Mouse (Mus musculus) thymus, postnatal 4 days (tissue): ENCODE measurements at regions not wholly inside any gene's neighbourhood (a gene's known extent, or its start where the extent isn't known, plus 50 kb on each side); places are given as distances from the start of the nearest gene placed in this dataset.
"Not testable (repeated sequence)": the region's sequence is repeated elsewhere in the genome, so short reads cannot be mapped to it uniquely, and the experiment has no call there.

Experiments used
- DNase-seq: peaks from one replicate; pipeline ENCODE4 v3.0.0; 2021

DNA sequence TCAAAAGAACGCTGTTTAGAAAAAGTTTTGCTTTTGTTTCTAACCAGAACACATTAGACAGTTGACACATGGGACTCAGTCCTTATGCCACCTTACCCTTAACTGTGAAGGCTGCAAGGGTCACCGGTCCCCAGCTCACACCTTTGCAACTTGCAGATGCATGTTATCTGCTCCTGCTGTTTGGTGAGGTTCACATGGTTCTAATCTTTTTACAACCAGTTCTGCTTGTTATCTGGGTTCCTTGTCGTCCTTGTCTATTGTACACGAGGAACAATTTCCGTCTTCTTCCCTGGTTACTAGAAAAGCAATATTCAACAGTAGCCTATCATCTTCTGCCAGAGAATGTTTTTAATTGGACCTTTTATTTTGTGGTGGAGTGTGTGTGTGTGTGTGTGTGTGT is 200.8 kb downstream of the Gm21738 start:
- DNase-seq: not testable (repeated sequence)

DNA sequence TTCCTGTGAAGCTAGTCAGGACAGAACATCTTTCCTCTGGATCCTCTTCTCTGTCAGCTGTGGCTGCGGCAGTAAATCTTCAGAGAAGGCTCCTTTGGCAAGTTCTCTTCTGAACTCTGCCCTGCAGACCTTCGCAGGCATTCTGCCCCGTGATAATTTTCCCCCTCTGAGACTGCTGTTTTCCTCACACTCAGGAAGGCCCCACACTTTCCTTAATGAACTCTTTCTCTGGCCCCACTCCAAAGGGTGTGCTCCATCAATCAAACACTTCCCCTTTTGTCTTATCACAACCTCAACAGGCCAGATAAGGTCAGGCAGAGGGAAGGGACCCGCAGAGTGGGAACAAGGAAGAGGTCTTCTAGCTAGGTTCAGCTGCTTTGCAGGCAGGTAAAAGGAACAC is 210.2 kb downstream of the Gm21738 start:
- no peak for DNase-seq

DNA sequence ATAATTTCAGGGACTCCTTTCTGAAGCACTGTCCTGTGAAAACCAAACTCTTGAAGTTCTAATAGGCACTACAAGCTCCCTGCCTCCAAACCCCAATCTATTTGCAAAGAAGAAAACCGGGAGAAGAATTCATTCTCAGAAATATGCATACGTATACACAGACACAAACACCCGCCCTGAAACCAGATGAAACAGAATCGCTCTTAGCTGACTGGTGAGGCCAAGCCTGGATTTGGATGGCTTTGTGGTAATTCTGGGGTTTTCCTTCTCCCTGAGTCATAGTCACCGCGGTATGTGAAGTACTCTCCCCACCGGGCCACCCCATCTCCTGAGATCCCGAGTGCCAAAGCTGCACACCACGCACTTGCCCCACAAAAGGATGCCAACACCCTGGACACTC is 238.5 kb downstream of the Gm21738 start:
- DNase-seq: not testable (repeated sequence)

DNA sequence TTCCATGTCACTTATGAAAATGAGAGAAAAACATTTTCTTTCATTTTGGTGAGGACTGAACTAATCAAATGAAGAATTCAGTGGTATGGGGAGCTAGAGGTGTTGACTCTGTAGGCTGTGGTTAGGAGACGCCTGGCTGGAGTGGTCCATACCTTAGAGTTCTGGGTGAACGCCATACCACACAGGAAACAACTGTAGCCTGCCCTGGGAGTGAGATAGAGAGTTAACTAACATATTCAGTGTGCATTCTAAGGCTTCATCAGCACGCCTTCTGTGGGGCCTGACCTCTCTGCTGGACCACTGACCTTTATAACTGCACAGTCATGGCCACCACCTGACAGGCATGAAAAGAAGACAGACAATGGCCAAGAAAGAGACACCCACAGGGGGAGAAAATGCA is 240.7 kb downstream of the Gm21738 start:
- DNase-seq: not testable (repeated sequence)

DNA sequence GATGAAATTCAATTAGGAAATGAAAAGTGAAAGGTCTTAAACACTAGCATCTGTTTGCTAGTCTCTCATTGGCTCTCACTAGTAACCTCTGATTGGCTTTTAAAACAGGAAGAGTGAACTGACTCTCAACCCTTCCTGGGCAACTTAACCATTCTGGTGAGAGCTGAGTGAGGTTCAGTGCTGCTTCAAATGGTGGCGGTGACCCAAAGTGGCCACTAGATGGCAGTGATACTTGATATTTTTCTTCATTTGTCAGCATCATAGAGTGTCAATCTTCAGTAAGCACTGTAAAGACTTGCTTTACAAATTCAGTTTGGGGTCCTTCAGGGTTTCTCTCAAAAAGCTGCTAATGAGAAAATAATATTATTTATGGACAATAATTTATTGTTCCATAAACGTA is 243.4 kb downstream of the Gm21738 start:
- peak; percentile 6 for DNase-seq

DNA sequence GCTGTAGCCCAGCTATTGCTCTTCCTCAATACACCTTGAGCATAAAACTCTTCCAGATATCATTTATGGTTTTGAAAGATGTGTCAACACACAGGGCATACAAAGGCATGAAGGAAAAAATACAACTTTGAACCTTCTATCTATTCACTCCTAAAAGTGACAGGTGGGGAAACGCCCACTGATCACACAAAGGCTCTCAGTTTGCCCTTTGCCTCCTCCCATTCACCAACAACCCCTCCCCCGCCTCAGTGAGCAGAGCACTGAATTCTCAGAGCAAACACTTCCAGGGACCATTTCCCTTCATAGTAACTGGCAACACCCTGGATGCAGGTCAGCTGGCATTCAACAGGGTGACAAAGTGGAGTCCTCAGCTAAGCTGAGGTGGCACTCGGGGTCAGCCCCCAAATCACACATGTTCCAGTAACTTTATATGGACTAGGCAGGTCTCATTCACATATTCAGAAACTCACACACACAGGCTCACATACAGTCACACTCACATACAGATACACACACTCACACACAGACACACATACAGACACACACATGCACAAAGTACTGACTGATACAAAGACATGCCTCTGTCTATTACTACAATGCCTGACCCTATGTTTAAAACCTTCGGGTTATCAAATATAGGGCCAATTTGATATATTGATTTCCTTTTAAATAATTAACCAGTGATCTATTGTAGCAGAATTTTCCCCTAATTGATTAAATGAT is 248.3 kb downstream of the Gm21738 start:
- not testable (repeated sequence) for DNase-seq

DNA sequence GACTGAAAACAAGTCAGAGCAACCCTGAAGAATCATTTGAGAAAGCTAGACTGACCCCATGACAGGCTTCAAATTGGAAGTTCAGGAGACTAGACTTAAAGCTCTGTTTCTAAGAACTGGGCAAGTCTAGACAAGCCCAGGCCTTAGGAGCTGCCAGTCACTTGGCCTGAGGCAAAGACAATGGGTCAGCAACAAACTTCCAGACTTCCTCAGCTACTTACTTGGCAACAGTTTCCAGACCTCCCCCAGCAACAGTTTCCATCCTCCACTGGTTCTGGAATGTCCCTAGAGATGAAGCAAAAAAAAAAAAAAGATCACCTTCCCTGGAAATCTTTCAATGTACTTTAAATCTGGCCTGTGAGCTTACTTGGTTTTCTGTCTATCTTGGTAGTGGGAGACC is 251.9 kb downstream of the Gm21738 start:
- no peak for DNase-seq

DNA sequence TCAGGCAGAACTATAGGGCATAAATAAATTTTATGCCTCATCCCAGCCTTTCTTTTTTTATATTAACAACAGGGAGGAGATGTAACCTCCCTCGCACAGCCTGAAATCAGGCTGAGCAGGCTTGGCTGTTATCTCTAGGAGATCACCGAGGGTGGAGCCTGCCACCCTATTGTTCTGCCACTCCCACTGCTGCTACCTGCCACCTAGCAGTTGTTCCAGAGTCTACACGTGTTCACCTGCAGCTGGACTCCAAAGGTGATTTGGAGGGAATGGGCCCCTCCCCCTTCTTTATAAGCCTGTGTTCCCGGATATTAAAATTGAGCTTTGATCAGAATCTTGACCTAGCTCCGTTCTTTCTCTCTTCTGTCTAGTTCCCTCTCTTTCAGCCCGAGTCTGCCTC is 245.8 kb upstream of the Ube2e2 start:
- not testable (repeated sequence) for DNase-seq

DNA sequence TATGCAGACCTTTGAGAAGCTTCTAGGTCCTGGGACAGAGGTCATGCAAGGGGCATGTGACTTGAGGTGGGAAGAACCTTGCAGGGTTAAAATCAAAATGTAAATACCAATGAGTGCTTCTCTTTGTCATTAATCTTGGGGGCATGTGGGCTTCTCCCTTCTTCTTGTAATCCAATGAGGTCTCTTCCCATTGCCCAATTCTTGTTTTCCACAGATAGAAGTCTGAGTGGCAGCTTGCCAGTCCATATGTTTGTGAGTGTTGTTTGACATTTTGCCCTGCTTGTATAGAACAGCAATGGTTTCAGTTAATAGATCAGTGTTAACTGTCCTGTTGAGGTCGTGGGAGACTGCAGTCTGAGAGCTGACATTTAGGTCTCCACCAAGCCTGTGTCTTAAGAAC is 237.5 kb upstream of the Ube2e2 start:
- no peak for DNase-seq
